Mouse (Mus musculus): Measurements from ENCODE around the gene C530025M09Rik. TPM values are rescaled to one million over a fixed set of nuclear protein-coding genes. Genes with fewer than 3 reads are reported as not detected.

C530025M09Rik gene
- polyA plus RNA-seq, 1 experiment from 2014 or later = not detected

DNA sequence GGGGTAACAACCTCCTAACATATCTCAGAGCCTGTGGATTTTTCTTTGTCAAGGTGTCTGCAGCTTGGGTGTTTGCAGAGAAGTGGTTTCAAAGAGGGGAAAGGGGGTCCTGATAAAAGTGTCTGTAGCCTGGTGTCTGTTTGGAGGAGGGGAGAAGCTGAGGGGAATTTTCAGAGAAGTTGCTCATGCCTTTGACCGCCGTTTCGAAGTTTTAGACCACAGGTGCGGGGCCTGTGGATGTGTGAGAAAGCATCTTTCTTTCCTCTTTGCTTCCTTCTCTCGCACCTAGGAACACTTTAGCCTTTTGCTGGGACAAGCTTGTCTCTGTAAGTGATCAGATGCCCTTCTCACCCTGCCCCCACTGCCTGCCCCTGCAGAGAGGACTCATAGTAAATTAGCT lies 1.3 kb upstream of the C530025M09Rik start:
- Histone ChIP-seq H3K9me3 (no peaks in the 10 kb centered on the region), H3K27ac (replicated peaks) (no peak overlapping the region), H3K36me3 (replicated peaks) (no peaks in the 10 kb centered on the region), H3K27me3 (replicated peaks; ENCODE audit: low read depth, poor library complexity, severe bottlenecking) (peaks cover 59% of the 10 kb centered on the region), H3K4me3 (peak overlapping the region; percentile 72; the same call in 1 of the 2 replicates), H3K4me1 (peaks cover 25% of the 10 kb centered on the region)
- 5% methylated on average over 5 of the region's 5 CpGs for WGBS
- DNase-seq (ENCODE audit: low spot score) = no peak

DNA sequence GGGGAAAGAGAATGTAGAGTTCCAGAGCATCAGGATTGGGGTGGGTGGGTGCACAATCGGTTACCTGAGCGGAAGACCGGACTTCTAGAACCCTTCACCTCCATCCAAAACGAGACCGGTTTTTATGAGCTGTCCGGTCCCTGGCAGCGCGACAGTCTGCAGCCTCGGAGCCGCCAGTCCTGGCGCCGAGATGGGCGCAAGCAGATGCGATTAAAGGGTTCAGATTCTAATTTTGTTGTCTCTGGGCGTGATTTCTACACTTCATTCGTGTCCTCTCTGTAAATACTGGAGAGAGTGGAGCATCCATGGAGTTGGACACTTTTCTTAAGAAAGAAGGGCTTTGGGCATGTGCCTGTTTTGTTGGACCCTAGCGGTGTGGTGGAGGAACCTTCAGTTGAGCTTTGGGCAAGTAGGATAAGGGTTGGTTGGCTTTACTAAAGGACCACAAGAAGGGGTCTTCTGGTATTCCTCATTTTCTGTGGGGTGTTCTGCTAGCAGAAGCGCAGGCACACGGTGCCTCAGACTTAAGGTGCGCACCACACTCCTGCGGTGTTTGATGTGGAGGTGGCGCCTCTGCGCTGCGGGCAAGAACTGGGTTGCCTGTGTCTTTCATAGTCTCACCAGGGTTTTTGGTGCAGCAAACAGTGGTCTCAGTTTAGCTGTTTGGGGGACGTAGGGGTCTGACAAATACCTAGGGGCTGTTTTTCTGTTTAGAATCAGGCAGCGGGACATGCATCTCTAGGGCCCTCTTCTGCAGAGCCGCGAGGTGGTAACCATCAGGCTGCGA lies 639 bp upstream of the C530025M09Rik start:
- Histone ChIP-seq H3K27ac (replicated peaks) (no peak overlapping the region; the same call in 1 of the 2 replicates), H3K9me3 (no peaks in the 10 kb centered on the region), H3K4me1 (peaks cover 25% of the 10 kb centered on the region), H3K36me3 (replicated peaks) (no peaks in the 10 kb centered on the region), H3K4me3 (peak overlapping the region; percentile 72), H3K27me3 (replicated peaks; ENCODE audit: low read depth, poor library complexity, severe bottlenecking) (peaks cover 59% of the 10 kb centered on the region)
- peak; percentile 47 for DNase-seq (ENCODE audit: low spot score)
- WGBS = 2% methylated on average over 29 of the region's 29 CpGs

DNA sequence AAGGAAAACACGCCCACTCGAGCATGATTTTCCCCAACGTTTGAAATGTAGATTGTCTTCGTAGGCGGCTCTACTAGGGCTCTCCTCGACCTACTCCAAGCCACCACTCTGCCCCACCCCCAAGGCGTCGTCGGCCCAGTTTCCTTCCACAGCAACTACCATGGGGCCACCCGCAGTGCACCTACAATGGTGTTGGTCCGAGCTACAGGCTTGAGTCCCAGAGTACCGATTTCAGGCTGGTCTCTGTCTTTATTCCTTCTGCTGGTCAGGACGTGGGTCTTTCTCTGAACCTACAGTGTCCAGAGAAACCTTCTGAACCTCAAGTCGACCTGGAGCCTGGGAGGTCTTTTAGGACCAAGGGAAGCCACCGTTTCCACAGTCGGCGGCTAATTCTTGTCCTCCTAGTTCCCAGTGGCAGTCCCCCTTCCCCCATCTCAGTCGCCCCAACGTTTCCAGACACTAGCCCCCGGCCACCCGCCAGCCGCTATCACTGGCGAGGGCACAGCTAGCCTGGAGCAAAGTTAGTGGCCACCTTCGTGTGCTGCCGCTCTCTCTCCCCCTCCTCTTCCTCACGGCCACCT lies 968 bp downstream of the C530025M09Rik start:
- no peak for DNase-seq (ENCODE audit: low spot score)
- peak overlapping the region; percentile 76; the same call in 1 of the 2 replicates for H3K27ac ChIP-seq (replicated peaks)
- under 1% methylated on average over 26 of the region's 26 CpGs for WGBS
- H3K36me3 ChIP-seq (replicated peaks) = no peaks in the 10 kb centered on the region
- peaks cover 25% of the 10 kb centered on the region for H3K4me1 ChIP-seq
- peaks cover 65% of the 10 kb centered on the region for H3K27me3 ChIP-seq (replicated peaks; ENCODE audit: low read depth, poor library complexity, severe bottlenecking)
- H3K4me3 ChIP-seq = peak overlapping the region; percentile 72
- no peaks in the 10 kb centered on the region for H3K9me3 ChIP-seq

DNA sequence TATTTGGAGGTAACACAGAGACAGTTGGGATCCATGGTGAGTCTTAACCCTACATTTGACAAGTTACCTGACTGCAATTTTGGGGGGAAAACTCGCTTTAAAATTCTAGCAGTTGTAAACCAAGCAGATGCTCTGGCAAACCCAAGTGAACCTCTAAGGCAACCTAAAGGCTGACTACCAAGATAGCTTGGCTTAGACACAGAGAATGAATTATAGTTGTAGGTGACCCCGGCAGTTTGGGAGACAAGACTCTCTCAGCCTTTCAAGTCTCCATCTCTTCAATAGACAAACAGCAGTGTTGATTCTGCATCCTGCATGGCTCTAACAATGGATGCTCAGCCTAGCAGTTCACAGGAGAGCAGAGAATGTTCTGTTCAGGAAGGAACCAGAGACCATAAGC lies 2.1 kb downstream of the C530025M09Rik start, which contains the start of gene Syndig1:
Gene Syndig1 (plus strand): TSS at position 301 of the 400 bp plus-strand sequence.
- H3K27ac ChIP-seq (replicated peaks) = no peak within 1 kb of the TSS
- no peak for DNase-seq (ENCODE audit: low spot score)
- peak within 1 kb of the TSS; percentile 72 for H3K4me3 ChIP-seq
- H3K4me1 ChIP-seq = peaks cover 25% of the 10 kb centered on the region
- H3K9me3 ChIP-seq = no peaks in the 10 kb centered on the region
- peaks cover 61% of the 10 kb centered on the region for H3K27me3 ChIP-seq (replicated peaks; ENCODE audit: low read depth, poor library complexity, severe bottlenecking)
- no peaks in the 10 kb centered on the region for H3K36me3 ChIP-seq (replicated peaks)
- WGBS = 85% methylated on average over 2 of the region's 2 CpGs

DNA sequence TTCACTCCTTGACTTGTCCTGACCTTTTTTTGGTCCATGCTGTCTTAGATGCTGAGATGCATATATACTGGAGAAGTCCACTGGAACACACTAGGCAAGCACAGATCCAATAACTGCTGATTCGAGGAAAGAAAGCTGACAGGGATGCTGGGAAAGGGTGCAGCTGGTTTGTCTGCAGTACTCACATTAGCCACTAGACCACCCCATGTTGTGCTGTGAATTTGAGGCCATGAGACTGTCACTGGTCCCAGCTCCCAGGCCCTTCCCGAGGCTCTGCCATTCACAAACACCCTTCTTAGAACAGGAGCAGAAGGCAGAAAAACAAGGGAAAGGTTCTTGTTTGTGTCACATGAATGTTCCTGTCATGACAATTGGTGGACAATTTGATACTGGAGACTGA lies 10.8 kb downstream of the C530025M09Rik start:
- Histone ChIP-seq H3K27ac (replicated peaks) (no peak overlapping the region), H3K27me3 (replicated peaks; ENCODE audit: low read depth, poor library complexity, severe bottlenecking) (no peaks in the 10 kb centered on the region), H3K4me3 (no peak overlapping the region), H3K4me1 (no peaks in the 10 kb centered on the region), H3K36me3 (replicated peaks) (no peaks in the 10 kb centered on the region), H3K9me3 (no peaks in the 10 kb centered on the region)
- no peak for DNase-seq (ENCODE audit: low spot score)
- 46% methylated on average over 2 of the region's 2 CpGs for WGBS

DNA sequence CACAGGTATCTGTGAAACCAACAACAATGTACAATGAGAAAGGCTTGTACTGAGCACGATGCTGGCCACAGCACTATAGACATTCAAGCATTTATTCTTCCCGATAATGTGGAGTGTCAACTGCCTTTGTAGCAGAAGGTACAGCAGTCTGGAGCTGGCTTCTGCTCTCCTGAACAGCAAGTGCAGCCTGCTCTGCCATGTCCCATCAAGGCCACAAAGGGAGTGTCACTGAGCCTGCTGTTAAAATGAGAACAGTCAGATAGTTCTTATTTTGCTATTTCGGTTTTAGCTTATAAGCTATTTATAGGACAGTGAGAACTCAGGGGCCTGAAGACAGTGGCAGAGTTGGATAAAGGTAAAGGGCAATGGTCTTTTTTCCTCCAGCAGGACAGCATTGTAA lies 11.3 kb downstream of the C530025M09Rik start:
- no peak for DNase-seq (ENCODE audit: low spot score)
- Histone ChIP-seq H3K4me1 (no peaks in the 10 kb centered on the region), H3K9me3 (no peaks in the 10 kb centered on the region), H3K27ac (replicated peaks) (no peak overlapping the region), H3K36me3 (replicated peaks) (no peaks in the 10 kb centered on the region), H3K4me3 (no peak overlapping the region), H3K27me3 (replicated peaks; ENCODE audit: low read depth, poor library complexity, severe bottlenecking) (no peaks in the 10 kb centered on the region)
- 87% methylated on average over 3 of the region's 3 CpGs for WGBS

DNA sequence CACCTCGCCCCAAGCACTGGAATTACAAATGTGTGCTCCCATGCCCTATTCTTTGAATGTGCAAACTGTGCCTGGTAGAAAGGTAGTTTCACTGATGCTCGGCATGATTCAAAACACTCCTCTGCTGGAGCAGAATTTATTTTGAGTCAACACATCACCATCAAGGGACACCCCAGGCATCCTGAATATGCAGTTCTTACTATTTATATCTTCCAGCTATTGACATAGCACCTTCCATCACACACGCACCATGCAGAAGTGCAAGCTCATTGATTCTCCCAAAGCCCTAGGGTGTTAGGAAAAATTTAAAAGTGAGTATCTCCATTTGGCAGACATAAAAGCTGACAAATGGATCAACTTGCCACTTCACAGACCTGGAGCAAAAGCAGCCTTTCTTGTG lies 12.6 kb downstream of the C530025M09Rik start:
- WGBS = 83% methylated on average over 3 of the region's 3 CpGs
- Histone ChIP-seq H3K36me3 (replicated peaks) (no peaks in the 10 kb centered on the region), H3K27me3 (replicated peaks; ENCODE audit: low read depth, poor library complexity, severe bottlenecking) (no peaks in the 10 kb centered on the region), H3K9me3 (no peaks in the 10 kb centered on the region), H3K27ac (replicated peaks) (no peak overlapping the region), H3K4me3 (no peak overlapping the region), H3K4me1 (no peaks in the 10 kb centered on the region)
- no peak for DNase-seq (ENCODE audit: low spot score)

DNA sequence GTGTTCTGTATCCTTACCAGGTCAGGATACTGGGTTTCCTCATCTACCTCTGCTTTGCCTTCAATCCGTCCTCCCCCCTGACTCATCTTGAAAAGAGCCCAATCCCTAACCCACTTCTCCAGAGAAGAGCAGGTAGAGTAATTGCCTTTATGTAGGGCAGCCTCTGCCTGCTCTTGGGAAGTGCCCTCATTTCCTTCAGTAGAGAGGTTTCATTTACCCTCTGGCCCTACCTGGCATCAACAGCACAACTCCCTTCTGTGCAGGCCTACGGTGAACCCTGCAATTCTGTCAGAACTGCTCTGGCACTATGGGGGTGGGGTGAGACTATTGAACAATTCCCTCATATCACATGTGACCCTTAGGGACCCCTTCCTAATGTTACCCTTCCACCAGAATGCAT lies 18.1 kb downstream of the C530025M09Rik start:
- Histone ChIP-seq H3K36me3 (replicated peaks) (no peaks in the 10 kb centered on the region), H3K9me3 (no peaks in the 10 kb centered on the region), H3K4me1 (no peaks in the 10 kb centered on the region), H3K27ac (replicated peaks) (no peak overlapping the region), H3K4me3 (no peak overlapping the region), H3K27me3 (replicated peaks; ENCODE audit: low read depth, poor library complexity, severe bottlenecking) (no peaks in the 10 kb centered on the region)
- no peak for DNase-seq (ENCODE audit: low spot score)
- WGBS = 86% methylated on average over 2 of the region's 2 CpGs

DNA sequence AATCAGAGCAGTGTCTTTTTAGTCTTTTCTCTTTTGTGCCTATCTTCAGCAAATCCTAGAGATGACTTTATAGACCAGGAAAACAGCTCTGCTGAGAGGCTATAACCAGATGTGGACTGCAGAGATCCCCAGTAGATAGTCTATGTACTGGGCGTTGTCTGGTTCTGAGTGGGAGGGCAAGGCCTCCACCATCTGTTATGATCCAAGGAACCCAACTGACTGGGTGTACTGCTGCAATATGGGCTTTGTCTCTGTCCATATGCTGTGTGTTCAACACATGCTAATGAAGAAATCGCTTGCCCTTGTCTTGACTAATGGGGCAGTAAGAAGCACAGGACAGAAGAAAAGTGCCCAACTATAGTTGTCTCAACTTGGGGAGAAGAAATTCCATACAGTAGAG lies 25.8 kb downstream of the C530025M09Rik start:
- Histone ChIP-seq H3K27me3 (replicated peaks; ENCODE audit: low read depth, poor library complexity, severe bottlenecking) (no peaks in the 10 kb centered on the region), H3K4me3 (no peak overlapping the region), H3K4me1 (no peaks in the 10 kb centered on the region), H3K36me3 (replicated peaks) (no peaks in the 10 kb centered on the region), H3K27ac (replicated peaks) (no peak overlapping the region), H3K9me3 (no peaks in the 10 kb centered on the region)
- no peak for DNase-seq (ENCODE audit: low spot score)
- WGBS = 87% methylated on average over 2 of the region's 2 CpGs

DNA sequence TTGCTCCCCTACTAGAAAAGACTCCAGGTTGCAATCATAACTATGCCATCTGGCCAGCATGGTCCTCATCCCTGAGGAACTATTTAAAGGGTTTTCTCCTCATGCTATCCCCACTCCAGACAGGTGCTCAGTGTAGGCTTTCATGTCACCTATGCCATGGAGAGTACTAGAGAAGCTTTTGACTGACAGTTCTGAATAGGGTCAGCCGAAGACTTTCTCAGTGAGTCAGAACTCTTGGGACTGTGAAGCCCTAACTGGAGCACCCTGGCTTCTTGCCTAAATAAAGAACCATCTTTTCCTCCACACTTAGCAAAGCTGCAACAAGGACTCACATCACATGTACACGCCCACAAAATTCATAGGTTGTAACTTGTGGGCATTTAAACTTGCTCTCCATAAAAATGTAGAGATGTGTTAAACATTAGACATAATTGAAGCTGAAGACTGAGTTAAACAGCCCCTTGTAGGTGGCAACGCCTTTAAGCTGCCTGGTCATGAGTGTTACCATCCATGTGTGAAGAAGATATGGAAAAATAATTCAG lies 26.3 kb downstream of the C530025M09Rik start:
- H3K4me3 ChIP-seq = no peak overlapping the region
- no peaks in the 10 kb centered on the region for H3K4me1 ChIP-seq
- no peak for DNase-seq (ENCODE audit: low spot score)
- no peaks in the 10 kb centered on the region for H3K9me3 ChIP-seq
- no peak overlapping the region for H3K27ac ChIP-seq (replicated peaks)
- no peaks in the 10 kb centered on the region for H3K27me3 ChIP-seq (replicated peaks; ENCODE audit: low read depth, poor library complexity, severe bottlenecking)
- 83% methylated on average over 3 of the region's 3 CpGs for WGBS
- H3K36me3 ChIP-seq (replicated peaks) = no peaks in the 10 kb centered on the region

DNA sequence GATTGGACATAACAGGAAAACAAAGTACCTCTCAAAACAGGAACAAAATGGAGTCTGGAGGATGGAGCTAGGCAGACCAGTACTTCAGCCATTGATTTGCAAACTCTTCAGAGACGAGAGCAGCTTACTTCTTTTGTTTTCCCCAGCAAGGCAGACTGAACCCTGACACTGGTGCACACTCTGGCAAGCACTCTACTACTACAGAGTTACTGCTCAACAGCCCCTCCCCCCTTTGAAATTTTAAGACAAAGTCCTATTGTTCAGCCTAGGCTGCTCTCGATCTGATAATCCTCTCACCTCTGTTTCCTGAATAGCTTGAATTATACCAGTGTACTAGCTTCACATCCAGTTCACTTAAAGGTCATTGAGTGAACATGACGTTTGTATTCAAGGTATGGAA lies 32.4 kb downstream of the C530025M09Rik start:
- H3K4me1 ChIP-seq = peaks cover 6% of the 10 kb centered on the region; the same call in 1 of the 2 replicates
- no peaks in the 10 kb centered on the region for H3K36me3 ChIP-seq (replicated peaks)
- H3K27ac ChIP-seq (replicated peaks) = no peak overlapping the region
- peak; percentile 9 for DNase-seq (ENCODE audit: low spot score)
- WGBS = 5% methylated on average over 3 of the region's 3 CpGs
- no peaks in the 10 kb centered on the region for H3K9me3 ChIP-seq
- H3K4me3 ChIP-seq = no peak overlapping the region
- H3K27me3 ChIP-seq (replicated peaks; ENCODE audit: low read depth, poor library complexity, severe bottlenecking) = no peaks in the 10 kb centered on the region

Measured in embryonic facial prominence, embryonic 10.5 days (tissue).